ENCODE assay signal across 11 mouse cellular contexts in genomic region chr9:75319365-75319764, GRCm38 (mm10). TPM values are rescaled to one million over a fixed set of nuclear protein-coding genes. Genes with fewer than 3 reads are reported as not detected.
DNase-seq lines count a peak whose midpoint lies in the region; ATAC-seq and TF ChIP-seq lines count a peak whose summit lies in the region.
"Had no signal": no experiment of that assay in that cellular context is flagged by ENCODE, and none has a peak within 500 bp of the region (broad histone marks: within the 10 kb centered on the region; RNA-seq: fewer than 3 reads in every experiment).

No protein-coding gene starts in this region.

- H3K36me3 ChIP-seq in heart, embryonic 11.5 days (ENCODE audit: control insufficient read depth, insufficient read depth, low read length), result no peaks in the 10 kb centered on the region
- H3K36me3 ChIP-seq in lung, postnatal 0 days (ENCODE audit: insufficient read depth, low read length), result no peaks in the 10 kb centered on the region

- no peaks in the 10 kb centered on the region for H3K27me3 ChIP-seq in heart, embryonic 11.5 days (ENCODE audit: control insufficient read depth, insufficient read depth, low read length)
- H3K27me3 ChIP-seq in lung, postnatal 0 days (replicated peaks; ENCODE audit: insufficient read depth, low read length), result no peaks in the 10 kb centered on the region

- peaks cover 26% of the 10 kb centered on the region for H3K4me1 ChIP-seq in heart, embryonic 11.5 days (ENCODE audit: control insufficient read depth, insufficient read depth, low read length)
- no peaks in the 10 kb centered on the region for H3K4me1 ChIP-seq in lung, postnatal 0 days (ENCODE audit: insufficient read depth, low read depth, low read length)
- H3K4me1 ChIP-seq in olfactory bulb, adult 2 months (ENCODE audit: control insufficient read depth, insufficient read depth, low read length), result peaks cover 52% of the 10 kb centered on the region

- no peak for TF ChIP-seq EP300 in lung, postnatal 0 days (IDR thresholded peaks at IDR 0.05)

- peak overlapping the region; percentile 78 for H3K27ac ChIP-seq in heart, embryonic 11.5 days (ENCODE audit: low read depth, low read length)
- no peak overlapping the region for H3K27ac ChIP-seq in lung, postnatal 0 days (ENCODE audit: low read length)
- H3K27ac ChIP-seq in olfactory bulb, adult 2 months (ENCODE audit: insufficient read depth, low read depth, low read length), result peak overlapping the region; percentile 46; the same call in 1 of the 2 replicates

- 65% methylated on average over 3 of the region's 3 CpGs for WGBS in heart, embryonic 11.5 days (ENCODE audit: insufficient replicate concordance)
- WGBS in lung, postnatal 0 days, result 82% methylated on average over 3 of the region's 3 CpGs
- WGBS in olfactory bulb, adult 2 months, result 62% methylated on average over 3 of the region's 3 CpGs

- TF ChIP-seq POLR2A in olfactory bulb, adult 2 months (IDR thresholded peaks at IDR 0.05; ENCODE audit: insufficient read depth, low read depth, low read length), result no peak

- TF ChIP-seq CTCF in lung, postnatal 0 days (IDR thresholded peaks at IDR 0.05), result peak; percentile 33; the same call in 1 of the 2 replicates
- TF ChIP-seq CTCF in olfactory bulb, adult 2 months (IDR thresholded peaks at IDR 0.05; ENCODE audit: insufficient read depth, low read depth, low read length), result no peak

- no peak overlapping the region; the same call in 1 of the 2 replicates for H3K4me2 ChIP-seq in heart, embryonic 11.5 days
- no peak overlapping the region for H3K4me2 ChIP-seq in lung, postnatal 0 days (replicated peaks; ENCODE audit: low read depth, low read length)

- H3K4me3 ChIP-seq in heart, embryonic 11.5 days (ENCODE audit: low read depth, low read length), result no peak overlapping the region
- no peak overlapping the region for H3K4me3 ChIP-seq in lung, postnatal 0 days (ENCODE audit: low read depth, low read length)
- H3K4me3 ChIP-seq in olfactory bulb, adult 2 months (ENCODE audit: insufficient read depth, low read depth, low read length), result no peak overlapping the region

- no peaks in the 10 kb centered on the region for H3K9me3 ChIP-seq in heart, embryonic 11.5 days (replicated peaks; ENCODE audit: control insufficient read depth, low read length)
- no peaks in the 10 kb centered on the region for H3K9me3 ChIP-seq in lung, postnatal 0 days (ENCODE audit: low read length)

- H3K9ac ChIP-seq in heart, embryonic 11.5 days (ENCODE audit: low read depth, low read length), result no peak overlapping the region
- H3K9ac ChIP-seq in lung, postnatal 0 days (replicated peaks; ENCODE audit: low read depth), result no peak overlapping the region
- H3K9ac ChIP-seq: liver, postnatal 0 days had no signal

- no peak for DNase-seq in heart, adult 18-20 months
- DNase-seq in lung, postnatal 0 days (ENCODE audit: low spot score), result no peak
- no peak for DNase-seq in lung, postnatal 25 days (ENCODE audit: low spot score)
- peak; percentile 64 for DNase-seq in cerebellum, adult 9-10 months
- DNase-seq in yolk sac, embryonic 10.5 days (ENCODE audit: low spot score), result no peak
- DNase-seq: liver, postnatal 0 days had no signal

- ATAC-seq in heart, embryonic 11.5 days (replicated peaks; ENCODE audit: insufficient number of reproducible peaks, low FRiP score, low TSS enrichment), result no peak
- no peak for ATAC-seq in lung, postnatal 0 days
- ATAC-seq in granulocyte monocyte progenitor cell, adult 5-6 weeks (replicated peaks; ENCODE audit: poor library complexity, severe bottlenecking), result no peak
- ATAC-seq: liver, postnatal 0 days had no signal

RNA-seq across cellular contexts. Expression of gene Gnb5, which starts 13.3 kb away (rescaled TPM):
- 54.3 and 67.8 TPM in 2 replicates for polyA plus RNA-seq in heart, embryonic 11.5 days (2014; fragmentation: Nextera tagmentation; extraction: Ambion mirVana)
- total RNA-seq in heart, adult 18-20 months (2021), result 10 to 100 TPM; 21.9 to 24.9 TPM
- polyA plus RNA-seq in lung, postnatal 0 days (2015; fragmentation: Nextera tagmentation; extraction: Ambion mirVana), result 10.7 and 11.5 TPM in 2 replicates
- polyA plus RNA-seq in olfactory bulb, adult 2 months (2012; ENCODE audit: insufficient read depth, insufficient read length, low replicate concordance, missing spikeins), result not detected in 2 replicates
- 4.1 and 5.0 TPM in 2 replicates for total RNA-seq in granulocyte monocyte progenitor cell, adult 5-6 weeks (2014; fragmentation: Nextera tagmentation)
- 2.7 and 2.8 TPM in 2 replicates for total RNA-seq in granulocyte monocyte progenitor cell, adult 5-6 weeks (2017)

RNA-seq across cellular contexts. Expression of gene Bcl2l10, which starts 28.2 kb away (rescaled TPM):
- polyA plus RNA-seq in heart, embryonic 11.5 days (2014; fragmentation: Nextera tagmentation; extraction: Ambion mirVana), result not detected in 2 replicates
- total RNA-seq in heart, adult 18-20 months (2021), result under 1 TPM in 1 of 2 experiments, not detected in 1; 0.23 TPM
- polyA plus RNA-seq in lung, postnatal 0 days (2015; fragmentation: Nextera tagmentation; extraction: Ambion mirVana), result 0.11 and 0.13 TPM in 2 replicates
- polyA plus RNA-seq in olfactory bulb, adult 2 months (2012; ENCODE audit: insufficient read depth, insufficient read length, low replicate concordance, missing spikeins), result not detected in 2 replicates
- total RNA-seq in granulocyte monocyte progenitor cell, adult 5-6 weeks (2014; fragmentation: Nextera tagmentation), result not detected in 2 replicates
- total RNA-seq in granulocyte monocyte progenitor cell, adult 5-6 weeks (2017), result not detected in 2 replicates
- total RNA-seq: hematopoietic stem cell, adult 5-6 weeks; left cerebral cortex, adult 18-20 months had no signal
- polyA plus RNA-seq: liver, postnatal 0 days had no signal
